Mouse (Mus musculus) hindbrain, embryonic 16.5 days (tissue): ENCODE measurements around the gene Ctdnep1. TPM values are rescaled to one million over a fixed set of nuclear protein-coding genes. Genes with fewer than 3 reads are reported as not detected.
A peak's percentile ranks its signal among the peaks of the same experiment; 100 is the strongest.

Source experiments
- microRNA counts: library from miRNA; unstranded; fragments of <30 nt; microRNA quantifications from one replicate; lab custom pipeline; 2016
- microRNA-seq: library from miRNA; unstranded; fragments of <30 nt; microRNA quantifications from one replicate; pipeline ENCODE4, GENCODE M21; 2017
- polyA plus RNA-seq: library from polyadenylated mRNA; unstranded; fragments of >200 nt; fragmentation: Nextera tagmentation; extraction: Ambion mirVana; gene quantifications from 2 replicates; pipeline ENCODE4 v1.2.1, GENCODE M21; 2015

The Ctdnep1 gene
- polyA plus RNA-seq, 1 experiment from 2014 or later = 26.9 TPM

MicroRNA genes within 50 kb of the gene (microRNA counts, 519-probe panel; counts per million panel counts)
- microRNA mmu-miR-324-3p (lab: Ali Mortazavi, UCI) = not detected
- 2,617 counts per million, percentile 68 among the panel's probes with 10 or more counts for microRNA mmu-miR-324-5p (lab: Ali Mortazavi, UCI)

Small RNA genes lying within 50 kb of the gene (microRNA-seq; reads per million reads assigned to microRNA genes)
- gene Gm44349 (not detected), gene Mir324 (3,316 reads per million, percentile 87 among the genes with 10 or more reads in this experiment)

Other genes with a start within 250 kb of the Ctdnep1 start
- gene Polr2a, start 222.5 kb upstream of the Ctdnep1 start, polyA plus RNA-seq = 12.1 and 14.9 TPM in 2 replicates
- 0.41 and 0.87 TPM in 2 replicates for gene Slc35g3, start 219.2 kb upstream of the Ctdnep1 start, polyA plus RNA-seq
- gene Zbtb4, start 215.2 kb upstream of the Ctdnep1 start, polyA plus RNA-seq = 5.8 and 6.2 TPM in 2 replicates
- 1.4 and 2.9 TPM in 2 replicates for gene Chrnb1, start 185.2 kb upstream of the Ctdnep1 start, polyA plus RNA-seq
- 6.7 and 7.2 TPM in 2 replicates for gene Fgf11, start 179.3 kb upstream of the Ctdnep1 start, polyA plus RNA-seq
- 1.3 and 1.6 TPM in 2 replicates for gene Tmem102, start 175.5 kb upstream of the Ctdnep1 start, polyA plus RNA-seq
- not detected in 2 replicates for gene Gm39566, start 165.9 kb upstream of the Ctdnep1 start, polyA plus RNA-seq
- gene Spem2, start 162.7 kb upstream of the Ctdnep1 start, polyA plus RNA-seq = not detected in 2 replicates
- gene Spem1, start 159.0 kb upstream of the Ctdnep1 start, polyA plus RNA-seq = 0.35 and 0.45 TPM in 2 replicates
- 19.1 and 22.4 TPM in 2 replicates for gene Nlgn2, start 143.4 kb upstream of the Ctdnep1 start, polyA plus RNA-seq
- gene Tmem256, start 142.6 kb upstream of the Ctdnep1 start, polyA plus RNA-seq = 341 and 379 TPM in 2 replicates
- gene Plscr3, start 134.8 kb upstream of the Ctdnep1 start, polyA plus RNA-seq = 37.3 and 48.6 TPM in 2 replicates
- 0.10 and 0.13 TPM in 2 replicates for gene Tnk1, start 122.4 kb upstream of the Ctdnep1 start, polyA plus RNA-seq
- gene Tmem95, start 103.1 kb upstream of the Ctdnep1 start, polyA plus RNA-seq = not detected in 2 replicates
- gene Kctd11, start 99.8 kb upstream of the Ctdnep1 start, polyA plus RNA-seq = 2.2 and 3.2 TPM in 2 replicates
- 0.13 and 0.25 TPM in 2 replicates for gene Acap1, start 85.6 kb upstream of the Ctdnep1 start, polyA plus RNA-seq
- 5.5 and 6.3 TPM in 2 replicates for gene 2810408A11Rik, start 80.2 kb upstream of the Ctdnep1 start, polyA plus RNA-seq
- 17.8 and 19.0 TPM in 2 replicates for gene Neurl4, start 80.1 kb upstream of the Ctdnep1 start, polyA plus RNA-seq
- gene Gps2, start 67.3 kb upstream of the Ctdnep1 start, polyA plus RNA-seq = 55.2 and 65.7 TPM in 2 replicates
- gene Eif5a, start 59.2 kb upstream of the Ctdnep1 start, polyA plus RNA-seq = 1,120 and 1,123 TPM in 2 replicates
- gene Ybx2, start 45.4 kb upstream of the Ctdnep1 start, polyA plus RNA-seq = 5.7 and 6.2 TPM in 2 replicates
- 4.7 and 5.8 TPM in 2 replicates for gene Slc2a4, start 33.0 kb upstream of the Ctdnep1 start, polyA plus RNA-seq
- gene Cldn7, start 16.4 kb upstream of the Ctdnep1 start, polyA plus RNA-seq = 0.17 and 0.33 TPM in 2 replicates
- 168 and 188 TPM in 2 replicates for gene Elp5, start 1.4 kb downstream of the Ctdnep1 start, polyA plus RNA-seq
- 576 and 581 TPM in 2 replicates for gene Gabarap, start 10.0 kb downstream of the Ctdnep1 start, polyA plus RNA-seq
- 54.2 and 55.4 TPM in 2 replicates for gene Phf23, start 14.6 kb downstream of the Ctdnep1 start, polyA plus RNA-seq
- 21.0 and 25.4 TPM in 2 replicates for gene Dvl2, start 19.4 kb downstream of the Ctdnep1 start, polyA plus RNA-seq
- 66.6 and 69.1 TPM in 2 replicates for gene Acadvl, start 34.3 kb downstream of the Ctdnep1 start, polyA plus RNA-seq
- 23.1 and 23.4 TPM in 2 replicates for gene Dlg4, start 35.8 kb downstream of the Ctdnep1 start, polyA plus RNA-seq
- 3.9 and 4.4 TPM in 2 replicates for gene Asgr1, start 72.9 kb downstream of the Ctdnep1 start, polyA plus RNA-seq
- not detected in 2 replicates for gene Asgr2, start 111.5 kb downstream of the Ctdnep1 start, polyA plus RNA-seq
- 1.2 and 1.4 TPM in 2 replicates for gene Mgl2, start 149.2 kb downstream of the Ctdnep1 start, polyA plus RNA-seq
- gene Clec10a, start 175.0 kb downstream of the Ctdnep1 start, polyA plus RNA-seq = 1.0 and 1.2 TPM in 2 replicates
- gene Slc16a11, start 231.6 kb downstream of the Ctdnep1 start, polyA plus RNA-seq = 8.7 and 9.7 TPM in 2 replicates
- 11.9 and 15.2 TPM in 2 replicates for gene Slc16a13, start 239.9 kb downstream of the Ctdnep1 start, polyA plus RNA-seq
- gene Bcl6b, start 248.6 kb downstream of the Ctdnep1 start, polyA plus RNA-seq = 5.1 and 6.6 TPM in 2 replicates